Mouse (Mus musculus) Patski (cell line): Measurements from ENCODE around the gene Cybc1. TPM values are rescaled to one million over a fixed set of nuclear protein-coding genes. Genes with fewer than 3 reads are reported as not detected.
A peak's percentile ranks its signal among the peaks of the same experiment; 100 is the strongest.

ENCODE experiments used
- ATAC-seq: fragments of 100-300 bp; one replicate; pipeline ENCODE4 v1.8.0; 2021
- CTCF ChIA-PET: fragments of 350-600 bp; sonication (Branson Sonifier 250); formaldehyde crosslinking; loops from one replicate; lab custom pipeline; 2022; ENCODE audit warnings: inconsistent platforms; lab: Charles Lee
- POLR2A ChIA-PET: fragments of 350-600 bp; sonication (Branson Sonifier 250); formaldehyde crosslinking; loops from one replicate; lab custom pipeline; 2022; ENCODE audit warnings: antibody characterized with exemption, inconsistent platforms; lab: Charles Lee
- DNase-seq: peaks from one replicate; pipeline ENCODE4 v3.0.0-alpha.2; 2011; ENCODE audit warnings: low read depth, low spot score
- H3K27me3 ChIP-seq: fragments of 371-371 bp; one replicate; pipeline ENCODE4 v1.5.1; 2021
- CTCF ChIP-seq: fragments of 100-300 bp; IDR thresholded peaks from one replicate; pipeline ENCODE4 v1.5.1; 2021
- in situ Hi-C: fragments of 300-500 bp; cut with MboI; formaldehyde crosslinking; loops from 3 replicates; pipeline ENCODE4 v1.11.1; 2018; ENCODE audit warnings: low pct_unique_long_range_greater_than_20kb, mixed read lengths
- polyA plus RNA-seq: library from polyadenylated mRNA; unstranded; gene quantifications from one replicate; pipeline ENCODE4 v1.2.3, GENCODE M21; 2021

Cybc1 gene
- polyA plus RNA-seq, 1 experiment from 2014 or later: 33.3 TPM

DNA sequence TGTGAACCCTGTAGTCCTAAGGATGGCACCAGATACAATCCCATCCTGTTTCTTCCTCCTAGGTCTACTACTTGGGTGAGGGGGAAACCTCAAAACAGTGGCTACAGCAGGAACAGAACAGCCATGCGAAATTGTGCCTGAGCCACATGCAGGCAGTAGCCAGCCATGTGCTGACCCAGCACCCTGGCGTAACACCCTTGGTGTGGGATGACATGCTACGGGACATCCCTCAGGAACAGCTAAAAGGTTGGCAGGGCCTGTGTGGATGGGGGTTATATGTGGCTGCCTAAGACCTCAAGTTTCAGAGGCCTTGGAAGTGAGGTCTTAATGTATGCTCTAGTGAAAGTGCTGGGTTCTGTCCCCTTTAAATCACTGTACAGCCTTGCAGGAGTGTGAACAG lies 12.3 kb downstream of the Cybc1 start:
- H3K27me3 ChIP-seq: no peaks in the 10 kb centered on the region
- CTCF ChIA-PET: interaction anchor here (1.1 kb wide), 1 partner anchor 10 kb away, joined by 3 read pairs; no protein-coding TSS in a partner anchor
- in situ Hi-C loops: no loop called here
- POLR2A ChIA-PET: no interaction called here
- ATAC-seq (no peak), DNase-seq (no peak)
- TF ChIP-seq CTCF: no peak

- no peak for TF ChIP-seq CTCF
- in situ Hi-C loops: loop anchor here (5.0 kb wide), 1 partner anchor 142 kb away; the partner anchor contains the start of gene Sectm1b
- DNase-seq: peak; percentile 61
- ChIA-PET CTCF (no interaction called here), POLR2A (interaction anchor here (0.8 to 1.2 kb wide), 2 partner anchors 23 to 24 kb away, joined by 3 read pairs; no protein-coding TSS in a partner anchor)
- H3K27me3 ChIP-seq: no peaks in the 10 kb centered on the region
- peak; percentile 94 for ATAC-seq
Measured at GRCm38 (mm10) chr11:121204161-121205006, 24.7 kb downstream of the Cybc1 start, which contains the start of the genes Hexdc and Ogfod3. Gene Hexdc (plus strand): TSS chr11:121204433. Gene Ogfod3 (minus strand): TSS chr11:121204711.

DNA sequence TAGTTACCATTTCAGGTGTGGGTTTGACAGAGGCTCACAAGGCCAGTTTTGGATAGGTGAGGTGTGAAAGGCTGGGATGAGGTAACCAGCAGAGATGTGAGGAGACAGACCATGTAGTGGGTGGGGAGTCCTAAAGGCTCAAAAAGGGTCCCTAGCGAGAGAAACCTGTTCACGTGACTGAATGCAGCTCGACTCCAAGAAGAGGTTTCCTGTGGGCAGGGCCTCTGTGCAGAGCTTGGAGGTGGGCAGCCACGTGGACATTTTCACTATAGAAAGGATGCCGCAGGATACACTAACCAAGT lies 25.3 kb downstream of the Cybc1 start:
- CTCF ChIA-PET: no interaction called here
- no peak for TF ChIP-seq CTCF
- DNase-seq (no peak), ATAC-seq (peak; percentile 59)
- in situ Hi-C loops: loop anchor here (5.0 kb wide), 1 partner anchor 142 kb away; the partner anchor contains the start of gene Sectm1b
- POLR2A ChIA-PET: interaction anchor here (1.2 kb wide), 1 partner anchor 23 kb away, joined by 3 read pairs; no protein-coding TSS in a partner anchor
- H3K27me3 ChIP-seq: no peaks in the 10 kb centered on the region

DNA sequence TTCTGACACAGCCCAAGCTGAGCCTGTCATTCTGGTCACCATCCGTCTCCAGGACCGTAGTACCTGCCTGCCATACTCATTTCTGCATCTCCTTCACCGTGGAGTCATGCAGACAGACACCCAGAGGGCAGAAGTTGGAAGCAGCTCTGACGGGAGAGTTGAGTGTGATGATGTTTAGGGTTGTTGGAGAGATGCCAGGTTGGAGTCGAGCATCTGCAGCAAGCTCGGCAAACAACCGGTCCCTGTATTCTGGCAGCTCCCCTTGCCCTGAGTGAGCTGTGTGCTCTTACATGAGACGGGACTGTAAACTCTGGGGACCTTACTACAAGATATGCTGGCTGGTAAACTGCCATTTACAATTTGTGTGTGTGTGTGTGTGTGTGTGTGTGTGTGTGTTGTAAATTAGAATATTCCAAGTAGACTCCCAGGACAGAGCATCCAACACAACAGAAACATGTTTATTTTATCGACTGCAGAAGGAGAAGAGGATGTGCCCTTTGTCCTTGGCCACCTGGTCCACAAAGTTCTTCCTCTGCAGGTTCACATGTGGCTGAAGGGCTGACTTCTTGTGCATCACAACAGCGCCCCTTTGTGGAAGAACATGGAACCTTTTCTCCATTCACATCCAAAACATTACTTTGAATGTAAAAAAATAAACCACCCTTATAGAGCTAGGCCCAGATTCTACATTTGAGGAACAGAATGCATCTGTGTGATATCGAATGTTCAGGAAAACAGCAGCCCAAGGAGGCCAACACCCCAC lies 27.5 kb downstream of the Cybc1 start:
- peak; percentile 71 for TF ChIP-seq CTCF
- in situ Hi-C loops: loop anchor here (5.0 kb wide), 1 partner anchor 139 kb away; the partner anchor contains the start of gene Sectm1b
- POLR2A ChIA-PET: no interaction called here
- no peak for DNase-seq
- no peak for ATAC-seq
- CTCF ChIA-PET: interaction anchor here (0.7 to 1.1 kb wide), 2 partner anchors 32 to 138 kb away, joined by 3 read pairs; partner anchors contain the start of gene Sectm1b
- no peaks in the 10 kb centered on the region for H3K27me3 ChIP-seq

- POLR2A ChIA-PET: no interaction called here
- CTCF ChIA-PET: no interaction called here
- TF ChIP-seq CTCF: no peak
- in situ Hi-C loops: loop anchor here (5.0 kb wide), 1 partner anchor 138 kb away; the partner anchor contains the start of gene Sectm1b
- H3K27me3 ChIP-seq: no peaks in the 10 kb centered on the region
- DNase-seq (no peak), ATAC-seq (no peak)
Measured at GRCm38 (mm10) chr11:121200781-121201180, 28.3 kb downstream of the Cybc1 start.

- TF ChIP-seq CTCF: no peak
- H3K27me3 ChIP-seq: no peaks in the 10 kb centered on the region
- ChIA-PET POLR2A (no interaction called here), CTCF (no interaction called here)
- ATAC-seq (no peak), DNase-seq (no peak)
- in situ Hi-C loops: loop anchor here (5.0 kb wide), 1 partner anchor 138 kb away; the partner anchor contains the start of gene Sectm1b
Measured at GRCm38 (mm10) chr11:121199851-121200250, 29.3 kb downstream of the Cybc1 start.

DNA sequence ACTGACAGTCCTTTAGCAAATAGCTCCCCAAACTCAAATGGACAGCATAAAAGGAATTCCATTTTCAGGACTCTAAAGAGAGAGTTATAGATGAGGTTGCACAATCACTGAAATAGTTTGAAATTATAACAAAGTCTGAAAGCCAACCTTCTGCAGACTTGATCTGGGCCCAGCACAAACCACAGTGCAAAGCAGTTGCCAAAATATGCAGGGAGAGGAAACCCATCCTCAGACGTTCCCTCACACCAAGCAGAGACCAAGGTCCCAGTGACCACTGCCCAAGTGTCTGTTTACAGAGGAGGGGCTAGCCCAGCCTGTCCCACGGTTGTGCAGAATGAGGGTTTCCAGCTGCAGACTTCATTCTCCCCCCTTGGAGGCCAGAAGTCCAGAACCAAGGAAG lies 30.5 kb downstream of the Cybc1 start:
- POLR2A ChIA-PET: no interaction called here
- TF ChIP-seq CTCF: no peak
- ATAC-seq (no peak), DNase-seq (no peak)
- no peaks in the 10 kb centered on the region for H3K27me3 ChIP-seq
- in situ Hi-C loops: no loop called here
- CTCF ChIA-PET: no interaction called here

GRCm38 (mm10) chr11:121193415-121193814 lies 35.7 kb downstream of the Cybc1 start:
- DNase-seq: no peak

DNA sequence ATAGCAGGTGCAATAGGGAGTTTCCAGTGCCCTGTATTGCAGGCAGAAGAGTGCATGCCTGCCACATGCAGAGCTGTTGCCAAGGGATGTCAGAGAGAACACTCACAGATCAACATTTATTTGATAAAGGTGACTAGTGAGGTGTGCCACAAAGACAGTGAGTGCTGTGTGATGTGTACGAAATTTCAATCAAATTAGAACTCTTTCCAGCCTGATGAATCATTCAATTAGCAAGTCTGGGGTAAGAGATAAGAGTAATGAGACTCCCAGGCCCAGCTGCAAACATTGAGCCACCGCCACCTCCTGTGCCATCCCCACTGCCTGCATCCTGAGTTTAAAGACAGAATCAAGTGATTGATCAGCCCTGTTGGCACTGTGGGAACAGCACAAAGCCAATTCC lies 36.4 kb downstream of the Cybc1 start:
- POLR2A ChIA-PET: no interaction called here
- ATAC-seq: no peak
- in situ Hi-C loops: no loop called here

More at GRCm38 (mm10) chr11:121193415-121193814, 35.7 kb downstream of the Cybc1 start:
- H3K27me3 ChIP-seq: no peaks in the 10 kb centered on the region
- ChIA-PET CTCF (no interaction called here), POLR2A (no interaction called here)
- ATAC-seq: no peak
- in situ Hi-C loops: no loop called here
- no peak for TF ChIP-seq CTCF

DNA sequence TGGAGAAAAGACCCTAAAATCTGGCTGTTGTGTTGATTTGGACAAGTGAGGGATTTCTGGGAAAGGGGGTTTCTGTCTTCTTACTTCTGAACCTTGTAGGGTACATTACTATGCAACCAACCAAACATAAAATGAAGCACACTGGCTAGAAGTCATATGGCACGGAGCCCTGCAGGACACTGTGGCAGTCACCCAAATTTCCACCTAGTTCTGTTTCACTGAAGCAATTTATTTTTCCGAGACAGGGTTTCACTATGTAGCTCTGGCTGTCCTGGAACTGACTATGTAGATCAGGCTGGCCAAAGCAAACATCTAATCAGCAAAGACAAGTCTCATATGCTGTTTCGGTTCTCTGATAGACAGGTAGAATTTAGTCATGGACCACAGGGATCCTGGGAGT lies 39.4 kb downstream of the Cybc1 start:
- TF ChIP-seq CTCF: no peak
- ChIA-PET CTCF (no interaction called here), POLR2A (no interaction called here)
- no peaks in the 10 kb centered on the region for H3K27me3 ChIP-seq
- in situ Hi-C loops: no loop called here
- DNase-seq (no peak), ATAC-seq (no peak)

More for the DNA sequence above, 36.4 kb downstream of the Cybc1 start:
- H3K27me3 ChIP-seq: no peaks in the 10 kb centered on the region
- CTCF ChIA-PET: no interaction called here
- DNase-seq: no peak
- TF ChIP-seq CTCF: no peak
